Mouse (Mus musculus) gastrocnemius, adult 18-20 months (tissue): ENCODE data around the gene Tlk1. TPM values are rescaled to one million over a fixed set of nuclear protein-coding genes. Genes with fewer than 3 reads are reported as not detected.

Experiments
- DNase-seq: peaks from one replicate; pipeline ENCODE4 v3.0.0; 2021; ENCODE audit warnings: low spot score
- total RNA-seq, 2 experiments: library from RNA; stranded (reverse); gene quantifications; 2 replicates each; pipeline ENCODE4 v1.2.3; 2021

The Tlk1 gene
- total RNA-seq, 2 experiments from 2014 or later = 40.4 to 47.1 TPM

GRCm38 (mm10) chr2:70700851-70701250 is 124.7 kb downstream of the Tlk1 start:
- DNase-seq = no peak

GRCm38 (mm10) chr2:70695712-70696111 is 129.8 kb downstream of the Tlk1 start:
- DNase-seq = no peak

GRCm38 (mm10) chr2:70690195-70690594 is 135.3 kb downstream of the Tlk1 start:
- peak; percentile 9 for DNase-seq

GRCm38 (mm10) chr2:70688454-70689078 is 137.0 kb downstream of the Tlk1 start:
- no peak for DNase-seq

GRCm38 (mm10) chr2:70682324-70682723 is 143.2 kb downstream of the Tlk1 start:
- no peak for DNase-seq

GRCm38 (mm10) chr2:70673445-70674126 is 151.9 kb downstream of the Tlk1 start:
- no peak for DNase-seq

GRCm38 (mm10) chr2:70672476-70672875 is 153.1 kb downstream of the Tlk1 start:
- no peak for DNase-seq

- no peak for DNase-seq
Measured at GRCm38 (mm10) chr2:70669896-70670295, 155.6 kb downstream of the Tlk1 start.

- DNase-seq = no peak
Measured at GRCm38 (mm10) chr2:70669241-70669640, 156.3 kb downstream of the Tlk1 start.

GRCm38 (mm10) chr2:70667016-70667415 is 158.5 kb downstream of the Tlk1 start:
- DNase-seq = no peak

- no peak for DNase-seq
Measured at GRCm38 (mm10) chr2:70663764-70664163, 161.8 kb downstream of the Tlk1 start.

Other genes with a start within 250 kb of the Tlk1 start
- gene Gorasp2, start 164.2 kb downstream of the Tlk1 start, total RNA-seq = 10 to 100 TPM; 78.6 to 81.0 TPM
- not detected for gene Gm26558, start 163.6 kb downstream of the Tlk1 start, total RNA-seq
- 1 to 10 TPM; 4.2 to 5.1 TPM for gene Dcaf17, start 229.6 kb upstream of the Tlk1 start, total RNA-seq
- gene Mettl8, start 229.9 kb upstream of the Tlk1 start, total RNA-seq = 1 to 10 TPM; 4.3 to 5.4 TPM